Comparison of ENCODE assay signal across 9 mouse cellular contexts in genomic region chr4:134745900-134746661, GRCm38 (mm10). TPM values are rescaled to one million over a fixed set of nuclear protein-coding genes. Genes with fewer than 3 reads are reported as not detected.
DNase-seq lines count a peak whose midpoint lies in the region; ATAC-seq and TF ChIP-seq lines count a peak whose summit lies in the region.
"Had no signal": no experiment of that assay in that cellular context is flagged by ENCODE, and none has a peak within 500 bp of the region (broad histone marks: within the 10 kb centered on the region; RNA-seq: fewer than 3 reads in every experiment).

No protein-coding gene starts in this region.

- intact Hi-C loops in left cerebral cortex, adult 2 months (cut with DNase I): loop anchor here (5.0 kb wide), 1 partner anchor 119 kb away; no protein-coding TSS in a partner anchor

- no peaks in the 10 kb centered on the region for H3K9me3 ChIP-seq in forebrain, postnatal 0 days (ENCODE audit: low read length)
- no peaks in the 10 kb centered on the region for H3K9me3 ChIP-seq in forebrain, embryonic 16.5 days (ENCODE audit: control insufficient read depth, low read length)
- H3K9me3 ChIP-seq in midbrain, embryonic 13.5 days: no peaks in the 10 kb centered on the region
- no peaks in the 10 kb centered on the region for H3K9me3 ChIP-seq in forebrain, embryonic 15.5 days
- H3K9me3 ChIP-seq: G1E had no signal

- no peak for ATAC-seq in forebrain, postnatal 0 days
- ATAC-seq in forebrain, embryonic 16.5 days: no peak
- ATAC-seq in midbrain, embryonic 13.5 days: no peak
- ATAC-seq in forebrain, embryonic 15.5 days (replicated peaks): no peak

- DNase-seq in forebrain, postnatal 0 days: no peak
- DNase-seq in B cell, adult 2 months: peak; percentile 44 to 45
- DNase-seq in cerebellum, postnatal 10 days: peak; percentile 52 to 53
- DNase-seq in left cerebral cortex, adult 2 months (ENCODE audit: extremely low spot score in 1 of 2, low spot score in 2 of 2): peak; percentile 59 to 72
- DNase-seq in embryo, embryonic 9.5 days (ENCODE audit: extremely low spot score): no peak

- WGBS in forebrain, postnatal 0 days: 78% methylated on average over 16 of the region's 16 CpGs
- 80% methylated on average over 16 of the region's 16 CpGs for WGBS in forebrain, embryonic 16.5 days
- 86% methylated on average over 16 of the region's 16 CpGs for WGBS in midbrain, embryonic 13.5 days
- 82% methylated on average over 16 of the region's 16 CpGs for WGBS in forebrain, embryonic 15.5 days

- no peak overlapping the region for H3K4me3 ChIP-seq in forebrain, postnatal 0 days (ENCODE audit: low read depth, low read length)
- no peak overlapping the region for H3K4me3 ChIP-seq in forebrain, embryonic 16.5 days (replicated peaks; ENCODE audit: low read length)
- H3K4me3 ChIP-seq in left cerebral cortex, adult 2 months: no peak overlapping the region
- no peak overlapping the region for H3K4me3 ChIP-seq in midbrain, embryonic 13.5 days (replicated peaks)
- H3K4me3 ChIP-seq in forebrain, embryonic 15.5 days: no peak overlapping the region

- H3K4me1 ChIP-seq in forebrain, postnatal 0 days (ENCODE audit: insufficient read depth): no peaks in the 10 kb centered on the region
- no peaks in the 10 kb centered on the region for H3K4me1 ChIP-seq in forebrain, embryonic 16.5 days (replicated peaks; ENCODE audit: control insufficient read depth, insufficient read depth, low read length)
- peaks cover 9% of the 10 kb centered on the region for H3K4me1 ChIP-seq in midbrain, embryonic 13.5 days (replicated peaks)
- H3K4me1 ChIP-seq in forebrain, embryonic 15.5 days: no peaks in the 10 kb centered on the region

- H3K4me2 ChIP-seq in forebrain, postnatal 0 days (ENCODE audit: low read depth): no peak overlapping the region
- H3K4me2 ChIP-seq in forebrain, embryonic 16.5 days (ENCODE audit: low read length): no peak overlapping the region
- H3K4me2 ChIP-seq in midbrain, embryonic 13.5 days (replicated peaks): no peak overlapping the region
- no peak overlapping the region for H3K4me2 ChIP-seq in forebrain, embryonic 15.5 days (replicated peaks)

- no peak overlapping the region for H3K27ac ChIP-seq in forebrain, postnatal 0 days (ENCODE audit: low read depth, low read length)
- H3K27ac ChIP-seq in forebrain, embryonic 16.5 days (ENCODE audit: low read length): no peak overlapping the region
- peak overlapping the region; percentile 82 for H3K27ac ChIP-seq in left cerebral cortex, adult 2 months
- no peak overlapping the region for H3K27ac ChIP-seq in midbrain, embryonic 13.5 days
- H3K27ac ChIP-seq in forebrain, embryonic 15.5 days (replicated peaks): no peak overlapping the region

- no peaks in the 10 kb centered on the region for H3K27me3 ChIP-seq in forebrain, postnatal 0 days (ENCODE audit: insufficient read depth, low read length)
- H3K27me3 ChIP-seq in forebrain, embryonic 16.5 days (replicated peaks; ENCODE audit: control insufficient read depth, insufficient read depth, low read length): no peaks in the 10 kb centered on the region
- no peaks in the 10 kb centered on the region for H3K27me3 ChIP-seq in midbrain, embryonic 13.5 days
- no peaks in the 10 kb centered on the region for H3K27me3 ChIP-seq in forebrain, embryonic 15.5 days

- H3K36me3 ChIP-seq in forebrain, postnatal 0 days (ENCODE audit: insufficient read depth): no peaks in the 10 kb centered on the region
- H3K36me3 ChIP-seq in forebrain, embryonic 16.5 days (ENCODE audit: control insufficient read depth, insufficient read depth): no peaks in the 10 kb centered on the region
- H3K36me3 ChIP-seq in midbrain, embryonic 13.5 days: no peaks in the 10 kb centered on the region
- no peaks in the 10 kb centered on the region for H3K36me3 ChIP-seq in forebrain, embryonic 15.5 days

- peak; percentile 25; the same call in 1 of the 2 replicates for TF ChIP-seq CTCF in forebrain, postnatal 0 days (IDR thresholded peaks at IDR 0.05; ENCODE audit: low read depth)
- TF ChIP-seq CTCF in left cerebral cortex, adult 2 months (IDR thresholded peaks at IDR 0.05): peak; percentile 34

- H3K9ac ChIP-seq in forebrain, postnatal 0 days: no peak overlapping the region
- H3K9ac ChIP-seq in forebrain, embryonic 16.5 days (replicated peaks; ENCODE audit: low read depth, low read length): no peak overlapping the region
- H3K9ac ChIP-seq in midbrain, embryonic 13.5 days (replicated peaks): no peak overlapping the region
- H3K9ac ChIP-seq in forebrain, embryonic 15.5 days (replicated peaks): no peak overlapping the region

RNA-seq across cellular contexts. Expression of gene Ldlrap1, which starts 21.7 kb away (rescaled TPM):
- 1.2 and 1.7 TPM in 2 replicates for total RNA-seq in forebrain, postnatal 0 days (2014; rRNA removed)
- 2.3 TPM in 2 replicates for polyA plus RNA-seq in forebrain, postnatal 0 days (2015; fragmentation: Nextera tagmentation; extraction: Ambion mirVana)
- polyA plus RNA-seq in forebrain, embryonic 16.5 days (2015; fragmentation: Nextera tagmentation; extraction: Ambion mirVana): 2.9 and 3.3 TPM in 2 replicates
- 1 to 10 TPM; 3.4 to 3.7 TPM for total RNA-seq in left cerebral cortex, adult 2 months (2021)
- 2.4 and 3.4 TPM in 2 replicates for polyA plus RNA-seq in midbrain, embryonic 13.5 days (2015; fragmentation: Nextera tagmentation; extraction: Ambion mirVana)
- 1.9 and 2.8 TPM in 2 replicates for polyA plus RNA-seq in forebrain, embryonic 15.5 days (2015; fragmentation: Nextera tagmentation; extraction: Ambion mirVana)

RNA-seq across cellular contexts. Expression of gene Man1c1, which starts 42.0 kb away (rescaled TPM):
- total RNA-seq in forebrain, postnatal 0 days (2014; rRNA removed): 8.3 and 9.9 TPM in 2 replicates
- 1.7 and 2.4 TPM in 2 replicates for polyA plus RNA-seq in forebrain, postnatal 0 days (2015; fragmentation: Nextera tagmentation; extraction: Ambion mirVana)
- polyA plus RNA-seq in forebrain, embryonic 16.5 days (2015; fragmentation: Nextera tagmentation; extraction: Ambion mirVana): 2.3 and 2.9 TPM in 2 replicates
- total RNA-seq in left cerebral cortex, adult 2 months (2021): 10 to 100 TPM; 43.1 to 43.6 TPM
- polyA plus RNA-seq in midbrain, embryonic 13.5 days (2015; fragmentation: Nextera tagmentation; extraction: Ambion mirVana): 1.9 and 2.4 TPM in 2 replicates
- 2.5 and 2.6 TPM in 2 replicates for polyA plus RNA-seq in forebrain, embryonic 15.5 days (2015; fragmentation: Nextera tagmentation; extraction: Ambion mirVana)
- polyA plus RNA-seq: G1E had no signal

Comparison
In these comparisons a context has a peak if more than half of its experiments do, and no peak if none do; other contexts are left out.
1. DNase-seq: peak in B cell, adult 2 months (2 of 2), cerebellum, postnatal 10 days (2 of 2) and left cerebral cortex, adult 2 months (2 of 2); none in forebrain, postnatal 0 days (single experiment) and embryo, embryonic 9.5 days (single experiment).